Mouse (Mus musculus): ENCODE data around the gene Myt1l. TPM values are rescaled to one million over a fixed set of nuclear protein-coding genes. Genes with fewer than 3 reads are reported as not detected.

Myt1l gene
- polyA plus RNA-seq, 1 experiment from 2014 or later = 1.2 TPM

DNA sequence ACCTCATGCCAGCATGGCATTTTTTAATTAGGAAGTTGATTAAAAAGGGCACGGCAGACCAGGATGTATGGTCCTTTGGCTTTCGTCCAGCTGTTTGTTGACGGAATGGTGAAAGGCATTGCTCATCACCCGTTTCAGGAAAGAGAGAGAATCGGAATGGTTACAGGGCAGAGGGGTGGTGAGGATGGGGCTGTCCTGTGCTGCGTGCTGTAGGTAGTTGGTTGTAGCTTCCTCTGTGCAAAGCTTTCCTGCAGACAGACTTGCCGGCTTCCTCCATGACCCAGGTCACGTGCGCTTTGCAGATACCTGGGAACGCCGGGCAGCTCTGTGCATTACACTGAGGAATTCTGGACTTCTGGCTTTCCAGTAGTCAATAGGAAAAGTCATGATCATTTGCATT is 10.3 kb downstream of the Myt1l start:
- peaks cover 9% of the 10 kb centered on the region for H3K4me1 ChIP-seq (replicated peaks)
- no peak overlapping the region for H3K27ac ChIP-seq
- H3K9me3 ChIP-seq = no peaks in the 10 kb centered on the region
- H3K9ac ChIP-seq (replicated peaks) = no peak overlapping the region
- no peaks in the 10 kb centered on the region for H3K36me3 ChIP-seq
- H3K4me2 ChIP-seq = no peak overlapping the region
- H3K4me3 ChIP-seq (replicated peaks) = no peak overlapping the region
- ATAC-seq (ENCODE audit: insufficient number of reproducible peaks, insufficient read depth, low FRiP score, low TSS enrichment, low read depth) = no peak
- WGBS = 75% methylated on average over 11 of the region's 11 CpGs
- H3K27me3 ChIP-seq = peaks cover 49% of the 10 kb centered on the region

DNA sequence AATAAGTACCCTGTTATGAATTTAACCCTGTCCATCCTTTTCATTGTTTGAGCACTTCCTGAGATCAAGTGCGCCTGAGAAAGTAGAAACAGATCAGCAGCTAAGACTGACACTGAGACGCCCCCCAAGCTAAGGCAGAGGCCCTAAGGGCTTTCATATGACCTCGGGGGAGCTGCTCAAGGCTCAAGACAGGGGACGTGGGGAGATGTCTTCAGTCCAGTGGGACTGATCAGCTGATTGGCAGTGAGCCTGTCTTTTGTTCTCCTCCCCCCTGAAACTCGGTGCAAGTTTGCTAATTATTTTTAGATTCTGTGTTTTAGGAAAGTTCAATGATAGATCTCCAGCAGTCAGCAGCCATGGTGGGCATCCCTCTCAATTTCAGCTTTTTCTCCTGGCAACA is 10.9 kb downstream of the Myt1l start:
- H3K4me3 ChIP-seq (replicated peaks) = no peak overlapping the region
- no peaks in the 10 kb centered on the region for H3K36me3 ChIP-seq
- ATAC-seq (ENCODE audit: insufficient number of reproducible peaks, insufficient read depth, low FRiP score, low TSS enrichment, low read depth) = no peak
- no peak overlapping the region for H3K9ac ChIP-seq (replicated peaks)
- H3K4me1 ChIP-seq (replicated peaks) = peaks cover 9% of the 10 kb centered on the region
- no peak overlapping the region for H3K4me2 ChIP-seq
- H3K27ac ChIP-seq = no peak overlapping the region
- no peaks in the 10 kb centered on the region for H3K9me3 ChIP-seq
- H3K27me3 ChIP-seq = peaks cover 42% of the 10 kb centered on the region
- WGBS = 53% methylated on average over 5 of the region's 5 CpGs

DNA sequence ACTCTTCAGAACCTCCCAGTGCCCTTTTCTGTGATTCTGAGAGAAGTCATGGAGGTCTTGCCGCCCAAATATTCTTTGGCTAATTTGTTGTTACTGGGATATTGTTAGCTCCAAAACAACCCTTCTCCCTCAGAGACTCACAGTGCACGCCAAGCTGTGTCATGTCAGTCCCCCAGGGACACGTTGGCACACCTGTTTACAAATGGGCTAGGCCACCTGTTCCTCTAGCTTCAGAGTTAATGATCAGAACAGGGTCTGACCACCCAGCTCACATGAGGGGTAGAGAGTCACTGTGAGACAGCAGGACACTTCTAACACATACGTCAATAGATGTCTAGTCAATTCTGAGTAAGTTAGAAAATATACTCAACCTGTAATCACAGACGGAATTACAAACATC is 12.6 kb downstream of the Myt1l start:
- 77% methylated on average over 5 of the region's 5 CpGs for WGBS
- no peak overlapping the region for H3K27ac ChIP-seq
- ATAC-seq (ENCODE audit: insufficient number of reproducible peaks, insufficient read depth, low FRiP score, low TSS enrichment, low read depth) = no peak
- no peaks in the 10 kb centered on the region for H3K9me3 ChIP-seq
- H3K27me3 ChIP-seq = peaks cover 28% of the 10 kb centered on the region
- H3K36me3 ChIP-seq = no peaks in the 10 kb centered on the region
- H3K4me2 ChIP-seq = no peak overlapping the region
- H3K4me1 ChIP-seq (replicated peaks) = no peaks in the 10 kb centered on the region
- no peak overlapping the region for H3K4me3 ChIP-seq (replicated peaks)
- no peak overlapping the region for H3K9ac ChIP-seq (replicated peaks)

DNA sequence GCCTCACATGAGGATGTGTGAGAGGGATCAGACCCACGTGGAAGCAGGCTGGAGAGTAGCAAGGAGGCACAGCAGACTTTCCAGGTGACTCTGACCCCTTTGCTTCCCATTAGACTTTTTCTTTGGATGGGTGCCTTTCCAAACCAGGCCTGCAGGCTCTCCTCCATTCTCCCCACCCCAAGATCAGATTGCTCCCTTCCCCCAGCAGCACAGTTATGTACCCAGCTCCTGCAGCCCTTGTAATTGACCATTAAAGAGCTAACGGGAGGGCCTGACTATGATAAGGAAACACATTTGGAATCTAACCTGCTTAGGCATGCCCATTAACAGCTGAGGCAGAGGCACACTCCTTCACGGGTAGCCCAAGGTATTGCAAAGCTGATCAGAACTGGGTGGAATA is 17.9 kb downstream of the Myt1l start:
- Histone ChIP-seq H3K36me3 (no peaks in the 10 kb centered on the region), H3K27me3 (peaks cover 3% of the 10 kb centered on the region), H3K4me3 (replicated peaks) (no peak overlapping the region), H3K9ac (replicated peaks) (no peak overlapping the region), H3K27ac (no peak overlapping the region), H3K4me1 (replicated peaks) (no peaks in the 10 kb centered on the region), H3K9me3 (no peaks in the 10 kb centered on the region), H3K4me2 (no peak overlapping the region)
- no peak for ATAC-seq (ENCODE audit: insufficient number of reproducible peaks, insufficient read depth, low FRiP score, low TSS enrichment, low read depth)
- WGBS = 26% methylated on average over 3 of the region's 3 CpGs

DNA sequence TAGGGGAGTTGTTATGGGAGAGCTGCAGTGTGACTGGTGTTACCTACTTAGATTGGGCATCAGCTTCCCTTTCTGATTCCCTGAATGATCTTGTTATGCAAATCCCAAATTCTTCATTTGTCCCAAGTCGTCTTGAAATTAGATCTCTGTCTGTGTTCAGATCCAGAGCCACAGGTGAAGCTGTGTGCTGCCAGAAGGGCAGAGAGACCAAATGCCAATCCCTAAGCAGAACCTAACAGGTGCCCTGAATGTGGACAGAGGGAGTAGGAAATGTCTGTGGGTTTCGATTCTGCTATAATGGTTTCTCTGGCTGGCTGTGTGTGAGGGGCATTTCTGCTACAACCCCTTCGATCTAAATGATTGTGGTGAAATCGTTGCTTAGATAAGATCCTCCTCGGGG is 18.9 kb downstream of the Myt1l start:
- no peak for ATAC-seq (ENCODE audit: insufficient number of reproducible peaks, insufficient read depth, low FRiP score, low TSS enrichment, low read depth)
- 86% methylated on average over 5 of the region's 5 CpGs for WGBS
- H3K27me3 ChIP-seq = peaks cover 3% of the 10 kb centered on the region
- no peaks in the 10 kb centered on the region for H3K9me3 ChIP-seq
- no peaks in the 10 kb centered on the region for H3K36me3 ChIP-seq
- no peaks in the 10 kb centered on the region for H3K4me1 ChIP-seq (replicated peaks)
- no peak overlapping the region for H3K27ac ChIP-seq
- no peak overlapping the region for H3K4me2 ChIP-seq
- H3K9ac ChIP-seq (replicated peaks) = no peak overlapping the region
- H3K4me3 ChIP-seq (replicated peaks) = no peak overlapping the region

DNA sequence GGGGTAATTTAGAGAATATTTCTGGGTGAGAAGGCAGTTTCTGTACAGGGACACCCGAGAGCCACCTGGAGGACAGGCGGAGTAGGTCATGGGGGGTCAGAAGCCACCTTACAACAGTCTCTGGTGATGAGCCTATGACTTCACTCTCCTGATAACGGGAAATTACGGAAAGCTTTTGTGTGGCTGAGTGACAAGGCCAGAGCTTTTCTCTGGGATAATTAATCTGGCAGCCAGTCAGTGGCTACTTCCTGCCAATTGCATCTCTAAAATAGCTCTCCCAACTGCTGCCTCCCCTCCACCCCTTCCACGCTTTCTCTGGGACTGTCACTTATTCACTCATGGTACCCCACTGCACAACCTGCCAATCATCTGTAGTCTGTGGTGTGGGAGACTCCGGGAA is 19.6 kb downstream of the Myt1l start:
- 75% methylated on average over 6 of the region's 6 CpGs for WGBS

DNA sequence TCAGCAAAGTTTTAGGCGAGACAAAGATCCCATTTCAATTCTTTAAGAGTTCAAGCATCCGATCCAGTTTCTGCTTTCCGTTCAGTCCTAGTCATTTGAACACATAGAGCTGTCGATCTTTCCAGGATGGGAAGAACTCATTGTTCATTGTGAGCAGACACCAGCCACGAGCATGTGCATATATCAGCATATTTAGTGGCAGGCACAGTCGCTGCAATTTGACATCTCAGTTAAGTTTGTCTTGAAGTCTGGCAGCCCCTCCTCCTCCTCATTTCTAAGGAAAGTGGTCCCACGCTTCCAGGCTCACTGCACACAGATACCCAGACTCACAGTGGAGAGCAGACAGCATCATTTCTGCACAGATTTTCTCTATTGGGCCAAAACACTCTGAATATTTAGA is 25.0 kb downstream of the Myt1l start:
- Histone ChIP-seq H3K9me3 (no peaks in the 10 kb centered on the region), H3K27ac (no peak overlapping the region), H3K4me1 (replicated peaks) (no peaks in the 10 kb centered on the region), H3K9ac (replicated peaks) (no peak overlapping the region), H3K36me3 (no peaks in the 10 kb centered on the region), H3K4me3 (replicated peaks) (no peak overlapping the region), H3K4me2 (no peak overlapping the region), H3K27me3 (no peaks in the 10 kb centered on the region)
- no peak for ATAC-seq (ENCODE audit: insufficient number of reproducible peaks, insufficient read depth, low FRiP score, low TSS enrichment, low read depth)
- 81% methylated on average over 7 of the region's 7 CpGs for WGBS

More for the DNA sequence above, 19.6 kb downstream of the Myt1l start:
- Histone ChIP-seq H3K4me2 (no peak overlapping the region), H3K4me1 (replicated peaks) (no peaks in the 10 kb centered on the region), H3K36me3 (no peaks in the 10 kb centered on the region), H3K27ac (no peak overlapping the region), H3K9ac (replicated peaks) (no peak overlapping the region), H3K27me3 (peaks cover 3% of the 10 kb centered on the region), H3K9me3 (no peaks in the 10 kb centered on the region), H3K4me3 (replicated peaks) (no peak overlapping the region)
- ATAC-seq (ENCODE audit: insufficient number of reproducible peaks, insufficient read depth, low FRiP score, low TSS enrichment, low read depth) = no peak

DNA sequence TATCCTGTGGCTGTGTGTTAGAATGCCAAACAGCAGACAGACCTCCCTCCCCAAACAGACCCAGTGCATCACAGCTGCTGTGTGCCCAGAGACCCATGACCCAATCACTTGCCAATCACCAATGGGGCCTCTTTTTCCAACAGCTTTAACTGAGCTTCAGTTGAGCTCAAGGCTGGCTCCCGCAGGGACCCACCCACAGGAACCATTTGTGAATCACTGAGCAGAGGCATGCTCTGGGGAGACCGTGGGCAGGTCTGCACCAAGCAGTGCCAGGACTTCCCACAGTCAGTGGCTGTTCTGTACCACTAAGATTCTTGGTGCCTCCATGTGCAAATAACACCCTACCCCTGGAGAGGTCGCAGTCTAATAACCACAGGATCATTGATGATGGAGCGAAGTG is 27.5 kb downstream of the Myt1l start:
- no peak overlapping the region for H3K4me3 ChIP-seq (replicated peaks)
- WGBS = 84% methylated on average over 4 of the region's 4 CpGs
- no peaks in the 10 kb centered on the region for H3K9me3 ChIP-seq
- no peak for ATAC-seq (ENCODE audit: insufficient number of reproducible peaks, insufficient read depth, low FRiP score, low TSS enrichment, low read depth)
- H3K27ac ChIP-seq = no peak overlapping the region
- no peak overlapping the region for H3K9ac ChIP-seq (replicated peaks)
- H3K36me3 ChIP-seq = no peaks in the 10 kb centered on the region
- H3K27me3 ChIP-seq = no peaks in the 10 kb centered on the region
- H3K4me1 ChIP-seq (replicated peaks) = no peaks in the 10 kb centered on the region
- no peak overlapping the region for H3K4me2 ChIP-seq

DNA sequence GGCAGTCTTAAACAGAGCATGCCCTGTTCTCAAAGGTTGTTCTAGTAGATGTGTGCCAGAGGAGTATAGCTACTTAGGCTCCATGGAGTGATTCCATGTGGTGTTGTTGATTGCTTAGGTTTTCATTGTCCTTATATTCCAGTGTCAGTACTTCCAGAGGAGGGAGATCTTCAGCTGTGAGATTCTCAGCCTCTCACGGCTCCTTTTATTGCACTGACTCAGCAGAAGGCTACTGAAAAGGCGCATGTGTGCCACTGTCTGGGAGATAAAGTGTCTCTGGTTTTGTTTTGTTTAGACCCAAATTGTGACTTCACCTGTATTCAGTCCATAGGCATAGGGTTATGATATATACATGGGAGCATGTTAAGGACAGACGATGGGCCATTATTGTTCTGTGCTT is 28.2 kb downstream of the Myt1l start:
- Histone ChIP-seq H3K4me2 (no peak overlapping the region), H3K36me3 (no peaks in the 10 kb centered on the region), H3K27ac (no peak overlapping the region), H3K27me3 (no peaks in the 10 kb centered on the region), H3K9me3 (no peaks in the 10 kb centered on the region), H3K4me3 (replicated peaks) (no peak overlapping the region), H3K9ac (replicated peaks) (no peak overlapping the region), H3K4me1 (replicated peaks) (no peaks in the 10 kb centered on the region)
- WGBS = 62% methylated on average over 3 of the region's 3 CpGs
- ATAC-seq (ENCODE audit: insufficient number of reproducible peaks, insufficient read depth, low FRiP score, low TSS enrichment, low read depth) = no peak

DNA sequence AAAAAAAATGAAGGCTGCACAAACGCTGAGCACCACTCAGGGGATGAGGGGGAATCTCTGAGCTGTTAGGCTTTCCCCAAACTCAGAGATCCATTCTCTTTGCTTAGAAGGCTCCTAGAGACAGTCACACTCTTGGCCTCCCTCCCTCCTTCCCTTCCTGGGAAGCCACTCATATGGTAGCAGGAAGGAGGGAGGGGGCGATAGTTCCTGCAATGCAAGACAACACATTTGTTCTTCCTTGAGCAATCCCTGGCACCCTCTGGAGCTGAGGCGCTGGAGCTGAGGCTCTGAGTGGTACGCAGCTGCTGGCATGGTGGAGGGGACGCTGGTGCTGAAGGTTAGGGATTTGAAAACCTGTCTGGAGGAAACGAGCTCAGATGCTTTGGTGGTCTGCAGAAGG is 28.7 kb downstream of the Myt1l start:
- WGBS = 55% methylated on average over 6 of the region's 6 CpGs
- Histone ChIP-seq H3K9ac (replicated peaks) (no peak overlapping the region), H3K36me3 (no peaks in the 10 kb centered on the region), H3K4me2 (no peak overlapping the region), H3K4me1 (replicated peaks) (no peaks in the 10 kb centered on the region), H3K27ac (no peak overlapping the region), H3K27me3 (no peaks in the 10 kb centered on the region), H3K4me3 (replicated peaks) (no peak overlapping the region), H3K9me3 (no peaks in the 10 kb centered on the region)
- no peak for ATAC-seq (ENCODE audit: insufficient number of reproducible peaks, insufficient read depth, low FRiP score, low TSS enrichment, low read depth)

DNA sequence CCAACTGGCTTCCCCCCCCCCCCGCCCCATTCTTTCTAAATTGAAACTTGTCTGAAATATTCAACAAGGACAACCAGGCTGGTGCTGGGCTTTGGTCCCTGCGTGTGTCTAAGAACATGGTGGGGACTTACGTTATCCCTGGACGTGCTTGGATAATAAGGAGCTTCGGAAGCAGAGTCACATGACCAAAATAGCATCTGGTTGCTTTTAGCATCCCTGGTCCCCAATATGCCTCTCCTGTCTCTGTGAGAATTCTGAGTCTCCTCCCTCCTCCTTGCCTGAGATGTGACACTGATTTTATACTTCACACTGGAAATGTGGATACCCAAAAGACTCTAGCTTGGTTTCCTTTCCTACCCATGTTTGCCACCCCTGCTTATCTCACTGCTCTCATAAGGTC is 31.6 kb downstream of the Myt1l start:
- 64% methylated on average over 5 of the region's 5 CpGs for WGBS

DNA sequence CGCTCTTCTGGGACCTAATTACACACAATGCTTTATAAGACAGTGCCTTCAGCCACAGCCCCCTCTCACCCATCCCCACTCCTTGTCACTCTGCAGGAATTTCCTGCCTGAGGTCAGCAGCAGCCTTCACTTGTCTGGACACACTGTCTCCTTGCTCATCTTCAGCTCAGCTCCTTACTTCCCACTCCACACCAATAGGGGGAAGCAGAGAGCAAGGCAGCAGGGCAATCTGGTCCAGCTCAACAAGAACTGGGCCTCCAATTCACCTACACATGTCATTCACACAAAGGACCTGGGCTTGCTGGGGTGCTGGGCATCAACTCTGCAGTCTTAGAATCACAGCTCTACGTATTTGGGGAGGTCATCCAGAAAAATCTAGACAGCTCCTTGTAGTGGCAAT is 33.0 kb downstream of the Myt1l start:
- 75% methylated on average over 2 of the region's 2 CpGs for WGBS
- no peaks in the 10 kb centered on the region for H3K4me1 ChIP-seq (replicated peaks)
- ATAC-seq (ENCODE audit: insufficient number of reproducible peaks, insufficient read depth, low FRiP score, low TSS enrichment, low read depth) = no peak
- H3K4me3 ChIP-seq (replicated peaks) = no peak overlapping the region
- no peaks in the 10 kb centered on the region for H3K27me3 ChIP-seq
- H3K9ac ChIP-seq (replicated peaks) = no peak overlapping the region
- no peak overlapping the region for H3K27ac ChIP-seq
- no peak overlapping the region for H3K4me2 ChIP-seq
- no peaks in the 10 kb centered on the region for H3K36me3 ChIP-seq
- no peaks in the 10 kb centered on the region for H3K9me3 ChIP-seq

More for the DNA sequence above, 31.6 kb downstream of the Myt1l start:
- no peak overlapping the region for H3K27ac ChIP-seq
- H3K36me3 ChIP-seq = no peaks in the 10 kb centered on the region
- no peaks in the 10 kb centered on the region for H3K4me1 ChIP-seq (replicated peaks)
- H3K4me2 ChIP-seq = no peak overlapping the region
- no peaks in the 10 kb centered on the region for H3K27me3 ChIP-seq
- no peak overlapping the region for H3K9ac ChIP-seq (replicated peaks)
- H3K4me3 ChIP-seq (replicated peaks) = no peak overlapping the region
- H3K9me3 ChIP-seq = no peaks in the 10 kb centered on the region
- ATAC-seq (ENCODE audit: insufficient number of reproducible peaks, insufficient read depth, low FRiP score, low TSS enrichment, low read depth) = no peak

Measured in limb, embryonic 12.5 days (tissue).